13 mouse cellular contexts compared by ENCODE assay signal in genomic region chr3:125660114-125660717, GRCm38 (mm10).
DNase-seq lines count a peak whose midpoint lies in the region; ATAC-seq lines count a peak whose summit lies in the region.
"Had no signal": no experiment of that assay in that cellular context is flagged by ENCODE, and none has a peak within 500 bp of the region (broad histone marks: within the 10 kb centered on the region; RNA-seq: fewer than 3 reads in every experiment).

No protein-coding gene starts in this region.

- 70% methylated on average over 3 of the region's 3 CpGs for WGBS in kidney, embryonic 14.5 days
- WGBS in embryonic facial prominence, embryonic 10.5 days = 59% methylated on average over 3 of the region's 3 CpGs
- WGBS in hindbrain, embryonic 13.5 days = 53% methylated on average over 3 of the region's 3 CpGs
- 44% methylated on average over 3 of the region's 3 CpGs for WGBS in midbrain, embryonic 15.5 days

- no peaks in the 10 kb centered on the region for H3K36me3 ChIP-seq in kidney, embryonic 14.5 days (ENCODE audit: control insufficient read depth, insufficient read depth, low read length)
- H3K36me3 ChIP-seq in embryonic facial prominence, embryonic 10.5 days (replicated peaks) = no peaks in the 10 kb centered on the region
- no peaks in the 10 kb centered on the region for H3K36me3 ChIP-seq in hindbrain, embryonic 13.5 days
- H3K36me3 ChIP-seq in midbrain, embryonic 15.5 days (replicated peaks) = no peaks in the 10 kb centered on the region

- no peak overlapping the region for H3K4me2 ChIP-seq in kidney, embryonic 14.5 days (replicated peaks; ENCODE audit: low read depth, low read length)
- no peak overlapping the region for H3K4me2 ChIP-seq in hindbrain, embryonic 13.5 days
- no peak overlapping the region for H3K4me2 ChIP-seq in midbrain, embryonic 15.5 days

- no peaks in the 10 kb centered on the region for H3K9me3 ChIP-seq in kidney, embryonic 14.5 days (ENCODE audit: control insufficient read depth, low read length)
- no peaks in the 10 kb centered on the region for H3K9me3 ChIP-seq in embryonic facial prominence, embryonic 10.5 days
- H3K9me3 ChIP-seq in hindbrain, embryonic 13.5 days = no peaks in the 10 kb centered on the region
- H3K9me3 ChIP-seq in midbrain, embryonic 15.5 days = no peaks in the 10 kb centered on the region

- no peak overlapping the region for H3K9ac ChIP-seq in kidney, embryonic 14.5 days (ENCODE audit: low read depth, low read length)
- H3K9ac ChIP-seq in hindbrain, embryonic 13.5 days = no peak overlapping the region
- no peak overlapping the region for H3K9ac ChIP-seq in midbrain, embryonic 15.5 days

- H3K4me1 ChIP-seq in kidney, embryonic 14.5 days (ENCODE audit: control insufficient read depth, insufficient read depth, low read length) = no peaks in the 10 kb centered on the region
- no peaks in the 10 kb centered on the region for H3K4me1 ChIP-seq in embryonic facial prominence, embryonic 10.5 days
- no peaks in the 10 kb centered on the region for H3K4me1 ChIP-seq in hindbrain, embryonic 13.5 days (replicated peaks)
- no peaks in the 10 kb centered on the region for H3K4me1 ChIP-seq in midbrain, embryonic 15.5 days

- no peak overlapping the region for H3K4me3 ChIP-seq in kidney, embryonic 14.5 days (ENCODE audit: low read length)
- no peak overlapping the region for H3K4me3 ChIP-seq in embryonic facial prominence, embryonic 10.5 days
- no peak overlapping the region for H3K4me3 ChIP-seq in hindbrain, embryonic 13.5 days
- H3K4me3 ChIP-seq in midbrain, embryonic 15.5 days = no peak overlapping the region
- H3K4me3 ChIP-seq: left cerebral cortex, adult 2 months had no signal

- H3K27me3 ChIP-seq in kidney, embryonic 14.5 days (ENCODE audit: control insufficient read depth, insufficient read depth, low read length) = no peaks in the 10 kb centered on the region
- no peaks in the 10 kb centered on the region for H3K27me3 ChIP-seq in embryonic facial prominence, embryonic 10.5 days (replicated peaks; ENCODE audit: low read depth, poor library complexity, severe bottlenecking)
- no peaks in the 10 kb centered on the region for H3K27me3 ChIP-seq in hindbrain, embryonic 13.5 days
- H3K27me3 ChIP-seq in midbrain, embryonic 15.5 days (replicated peaks) = no peaks in the 10 kb centered on the region

- peak; percentile 46; the same call in 1 of the 2 replicates for ATAC-seq in kidney, embryonic 14.5 days (ENCODE audit: low FRiP score, low TSS enrichment)
- 0 out of 2 replicates have a peak, but pooled peaks have one; percentile 74 for ATAC-seq in hindbrain, embryonic 13.5 days (ENCODE audit: low FRiP score)
- peak; percentile 90 for ATAC-seq in midbrain, embryonic 15.5 days (replicated peaks)

- DNase-seq in kidney, postnatal 36 days = no peak
- peak; percentile 14 for DNase-seq in embryonic facial prominence, embryonic 10.5 days (ENCODE audit: low spot score)
- DNase-seq in urinary bladder, postnatal 4 days (ENCODE audit: low spot score in 2 of 2) = no peak
- no peak for DNase-seq in cerebellum, postnatal 25 days
- DNase-seq in natural killer cell, adult 2 months (ENCODE audit: low spot score in 2 of 2) = no peak
- DNase-seq: adrenal gland, adult 8-10 months; gastrocnemius, postnatal 14 days; kidney, adult 8-10 months; lung, adult 2 months had no signal

- H3K27ac ChIP-seq in kidney, embryonic 14.5 days (ENCODE audit: low read depth, low read length) = no peak overlapping the region
- H3K27ac ChIP-seq in embryonic facial prominence, embryonic 10.5 days (replicated peaks) = no peak overlapping the region
- H3K27ac ChIP-seq in hindbrain, embryonic 13.5 days = no peak overlapping the region
- H3K27ac ChIP-seq in midbrain, embryonic 15.5 days = no peak overlapping the region
- H3K27ac ChIP-seq: left cerebral cortex, adult 2 months had no signal
